ENCODE assay signal across 17 mouse cellular contexts in the genomic region with DNA sequence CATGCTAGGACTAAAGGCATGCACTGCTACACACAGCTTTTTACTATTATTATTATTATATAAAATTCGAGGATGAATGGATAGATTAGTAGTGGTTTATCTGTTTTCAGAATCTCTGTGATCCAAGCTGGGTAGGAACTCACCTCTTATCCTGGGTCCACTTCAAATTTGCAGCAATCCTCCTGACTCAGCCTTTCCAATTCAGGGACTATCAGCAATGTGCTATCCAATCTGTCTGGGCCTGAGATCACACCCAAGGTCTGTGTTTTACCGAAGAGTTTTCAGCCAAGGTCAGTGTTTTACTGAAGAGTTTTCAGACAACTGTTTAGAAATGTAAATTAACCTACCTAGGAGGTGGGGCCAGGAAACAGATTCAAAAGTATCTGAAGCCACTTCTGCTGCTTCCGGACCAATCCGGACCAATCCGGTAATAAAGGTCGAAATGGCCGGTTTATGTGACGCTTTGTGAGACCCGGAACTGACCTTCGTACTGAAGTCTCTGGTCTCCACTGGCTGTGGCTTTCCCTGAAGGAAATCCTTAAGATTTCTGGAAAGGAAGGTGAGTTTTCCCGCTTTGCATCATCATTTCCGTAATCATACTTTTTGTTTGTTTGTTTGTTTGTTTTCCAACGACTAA. TPM values are rescaled to one million over a fixed set of nuclear protein-coding genes. Genes with fewer than 3 reads are reported as not detected.
"Had no signal": no experiment of that assay in that cellular context is flagged by ENCODE, and none has a peak within 500 bp of the region (broad histone marks: within the 10 kb centered on the region; RNA-seq: fewer than 3 reads in every experiment).

A gene (plus strand): TSS at position 488 of the 637 bp plus-strand sequence.

- H3K27ac ChIP-seq: left cerebral cortex, adult 2 months; limb, embryonic 10.5 days; liver, embryonic 15.5 days; midbrain, embryonic 15.5 days; neural tube, embryonic 12.5 days had no signal

- H3K36me3 ChIP-seq: limb, embryonic 10.5 days; liver, embryonic 15.5 days; midbrain, embryonic 15.5 days; neural tube, embryonic 12.5 days had no signal

- H3K4me3 ChIP-seq: left cerebral cortex, adult 2 months; limb, embryonic 10.5 days; liver, embryonic 15.5 days; midbrain, embryonic 15.5 days; neural tube, embryonic 12.5 days had no signal

- DNase-seq: kidney, adult 8-10 months; kidney, postnatal 25 days; lung, embryonic 14.5 days; lung, postnatal 14 days; thymus, postnatal 4 days had no signal

- H3K27me3 ChIP-seq: liver, embryonic 15.5 days; midbrain, embryonic 15.5 days; neural tube, embryonic 12.5 days had no signal

- H3K4me1 ChIP-seq: limb, embryonic 10.5 days; liver, embryonic 15.5 days; midbrain, embryonic 15.5 days; neural tube, embryonic 12.5 days had no signal

- H3K9ac ChIP-seq: liver, embryonic 15.5 days; lung, embryonic 14.5 days; midbrain, embryonic 15.5 days; neural tube, embryonic 12.5 days had no signal

RNA-seq across cellular contexts. Expression of the gene that starts here (rescaled TPM):
- total RNA-seq: layer of hippocampus, postnatal 25 days; left cerebral cortex, adult 2 months; monocyte, adult 5-6 weeks; neutrophil, adult 5-6 weeks had no signal
- polyA plus RNA-seq: kidney, embryonic 16.5 days; limb, embryonic 10.5 days; limb, embryonic 14.5 days; liver, embryonic 11.5 days; liver, embryonic 15.5 days; lung, embryonic 14.5 days; midbrain, embryonic 15.5 days; neural tube, embryonic 12.5 days; stomach, embryonic 14.5 days had no signal
